Mouse (Mus musculus): ENCODE data around the gene Dna2. TPM values are rescaled to one million over a fixed set of nuclear protein-coding genes. Genes with fewer than 3 reads are reported as not detected.

Dna2 gene
- polyA plus RNA-seq, 1 experiment from 2014 or later = 21.0 TPM

DNA sequence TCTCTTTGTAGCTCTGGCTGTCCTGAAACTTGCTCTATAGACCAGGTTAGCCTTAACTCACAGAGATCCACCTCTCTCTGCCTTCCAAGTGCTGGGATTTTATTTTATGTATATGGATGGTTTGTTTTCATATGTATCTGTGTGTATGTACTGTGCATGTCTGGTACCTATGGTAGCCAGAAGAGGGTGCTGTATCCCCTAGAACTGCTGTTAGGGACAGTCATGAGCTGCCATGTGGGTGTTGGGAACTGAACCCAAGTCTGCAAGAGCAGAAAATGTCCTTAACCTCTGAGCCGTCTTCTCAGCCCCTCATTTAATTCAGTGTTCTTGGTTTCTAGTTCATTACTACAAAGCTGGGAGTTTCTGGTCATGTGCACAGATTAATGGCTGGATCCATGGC is 14.4 kb upstream of the Dna2 start:
- no peak overlapping the region for H3K27ac ChIP-seq
- 94% methylated on average over 1 of the region's 1 CpGs for WGBS

DNA sequence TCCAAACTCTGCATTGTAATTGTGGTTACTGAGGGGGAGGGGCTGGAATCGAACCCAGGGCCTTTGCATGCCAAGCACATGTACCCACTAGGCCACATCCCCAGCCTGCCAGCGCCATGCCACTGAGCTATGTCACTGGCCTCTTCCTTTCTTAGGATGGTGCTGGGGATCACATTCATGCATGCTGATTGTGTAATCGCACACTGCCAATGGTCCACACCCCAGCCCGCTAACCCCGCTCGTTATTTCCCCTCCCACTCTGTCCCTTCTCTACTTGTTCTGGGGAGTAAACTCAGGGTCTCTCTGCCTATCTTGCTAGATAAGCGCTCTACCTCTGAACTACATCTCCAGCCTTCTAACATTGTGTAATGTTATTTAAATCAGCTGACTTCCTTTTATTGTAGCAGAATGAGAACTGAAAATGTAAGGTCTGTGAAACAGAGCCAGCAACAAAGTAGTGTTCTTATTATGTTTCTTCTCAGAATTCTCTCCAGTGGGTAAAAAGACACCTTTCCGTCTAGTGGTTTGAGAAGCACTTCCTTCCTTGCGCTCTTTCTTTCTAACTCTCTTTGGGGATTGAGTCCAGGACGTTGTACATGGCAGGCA is 1.7 kb upstream of the Dna2 start:
- WGBS = 88% methylated on average over 10 of the region's 10 CpGs

More for the DNA sequence above, 14.4 kb upstream of the Dna2 start:
- Histone ChIP-seq H3K27me3 (ENCODE audit: insufficient read depth, poor library complexity, severe bottlenecking) (no peaks in the 10 kb centered on the region), H3K36me3 (peaks cover 71% of the 10 kb centered on the region), H3K4me1 (replicated peaks) (no peaks in the 10 kb centered on the region), H3K4me3 (no peak overlapping the region), H3K9me3 (no peaks in the 10 kb centered on the region)
- DNase-seq (ENCODE audit: low spot score) = no peak

DNA sequence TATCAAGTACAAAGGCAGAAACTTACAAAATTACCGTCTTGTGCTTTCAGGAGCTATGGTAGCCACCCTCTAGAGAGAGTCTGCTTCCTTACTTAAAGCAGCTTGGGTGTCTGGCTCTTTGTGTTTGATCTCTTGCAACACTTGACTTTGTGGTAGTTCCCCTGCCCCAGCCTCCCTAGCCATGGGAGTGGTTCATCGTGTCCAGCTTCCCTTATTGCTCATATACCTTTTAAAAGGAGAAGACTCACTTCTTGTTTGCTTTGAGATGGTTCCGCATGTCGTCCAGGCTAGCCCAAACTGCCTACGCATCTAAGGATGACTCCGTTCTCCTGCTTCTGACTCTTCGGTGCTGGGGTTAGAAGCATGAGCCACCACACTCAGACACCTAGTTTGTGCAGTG is 1.7 kb downstream of the Dna2 start:
- Histone ChIP-seq H3K9me3 (no peaks in the 10 kb centered on the region), H3K4me1 (replicated peaks) (peaks cover 14% of the 10 kb centered on the region), H3K27ac (no peak overlapping the region), H3K27me3 (ENCODE audit: insufficient read depth, poor library complexity, severe bottlenecking) (no peaks in the 10 kb centered on the region), H3K36me3 (peaks cover 65% of the 10 kb centered on the region), H3K4me3 (no peak overlapping the region)
- no peak for DNase-seq (ENCODE audit: low spot score)
- WGBS = 97% methylated on average over 7 of the region's 7 CpGs

More for the DNA sequence above, 1.7 kb upstream of the Dna2 start:
- Histone ChIP-seq H3K27ac (no peak overlapping the region), H3K36me3 (peaks cover 58% of the 10 kb centered on the region), H3K4me1 (replicated peaks) (peaks cover 14% of the 10 kb centered on the region), H3K27me3 (ENCODE audit: insufficient read depth, poor library complexity, severe bottlenecking) (no peaks in the 10 kb centered on the region), H3K9me3 (no peaks in the 10 kb centered on the region), H3K4me3 (no peak overlapping the region)
- no peak for DNase-seq (ENCODE audit: low spot score)

DNA sequence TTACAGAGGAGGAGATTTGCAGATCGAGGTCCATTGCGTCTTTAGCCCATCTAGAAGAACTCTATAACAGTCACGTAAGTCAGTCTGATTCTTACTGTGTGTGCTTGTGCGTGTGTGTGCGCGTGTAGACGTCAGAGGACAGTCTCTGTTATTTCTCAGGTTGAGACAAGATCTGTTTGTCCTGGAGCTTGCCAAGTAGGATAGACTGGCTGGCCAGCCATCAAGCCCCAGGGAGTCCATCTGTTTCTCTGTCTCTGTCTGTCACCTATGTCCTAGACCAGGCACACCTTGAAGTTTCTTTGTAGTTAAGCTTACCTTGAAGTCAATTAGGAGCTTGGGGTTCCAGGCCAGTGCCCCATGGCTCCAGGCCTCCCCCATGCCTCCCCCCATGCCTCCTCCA is 17.1 kb downstream of the Dna2 start:
- WGBS = 96% methylated on average over 7 of the region's 7 CpGs
- Histone ChIP-seq H3K36me3 (peaks cover 97% of the 10 kb centered on the region), H3K27ac (no peak overlapping the region), H3K9me3 (no peaks in the 10 kb centered on the region), H3K27me3 (ENCODE audit: insufficient read depth, poor library complexity, severe bottlenecking) (no peaks in the 10 kb centered on the region), H3K4me1 (replicated peaks) (no peaks in the 10 kb centered on the region), H3K4me3 (no peak overlapping the region)
- DNase-seq (ENCODE audit: low spot score) = no peak

DNA sequence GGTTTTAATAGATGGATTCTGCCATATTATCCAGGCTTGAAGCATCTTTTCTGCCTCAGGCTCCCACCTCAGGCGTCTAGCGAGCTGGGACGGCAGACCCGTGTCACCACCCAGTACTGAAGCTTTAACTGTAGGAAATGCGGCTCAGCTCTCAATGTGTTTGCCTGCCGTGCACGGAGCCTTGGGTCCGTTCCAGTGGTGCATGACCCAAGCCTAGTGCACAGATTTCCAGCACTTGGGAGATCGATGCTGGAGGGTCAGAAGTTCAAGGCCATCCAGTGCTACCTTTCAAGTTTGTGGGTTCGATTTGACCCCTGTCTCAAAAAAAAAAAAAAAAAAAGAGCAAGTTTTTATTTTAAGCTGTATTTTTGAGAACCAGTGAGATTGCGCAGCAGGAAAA is 19.0 kb downstream of the Dna2 start:
- H3K4me3 ChIP-seq = no peak overlapping the region
- no peaks in the 10 kb centered on the region for H3K9me3 ChIP-seq
- no peaks in the 10 kb centered on the region for H3K4me1 ChIP-seq (replicated peaks)
- H3K36me3 ChIP-seq = peaks cover 97% of the 10 kb centered on the region
- no peak for DNase-seq (ENCODE audit: low spot score)
- no peak overlapping the region for H3K27ac ChIP-seq
- 94% methylated on average over 11 of the region's 11 CpGs for WGBS
- no peaks in the 10 kb centered on the region for H3K27me3 ChIP-seq (ENCODE audit: insufficient read depth, poor library complexity, severe bottlenecking)

DNA sequence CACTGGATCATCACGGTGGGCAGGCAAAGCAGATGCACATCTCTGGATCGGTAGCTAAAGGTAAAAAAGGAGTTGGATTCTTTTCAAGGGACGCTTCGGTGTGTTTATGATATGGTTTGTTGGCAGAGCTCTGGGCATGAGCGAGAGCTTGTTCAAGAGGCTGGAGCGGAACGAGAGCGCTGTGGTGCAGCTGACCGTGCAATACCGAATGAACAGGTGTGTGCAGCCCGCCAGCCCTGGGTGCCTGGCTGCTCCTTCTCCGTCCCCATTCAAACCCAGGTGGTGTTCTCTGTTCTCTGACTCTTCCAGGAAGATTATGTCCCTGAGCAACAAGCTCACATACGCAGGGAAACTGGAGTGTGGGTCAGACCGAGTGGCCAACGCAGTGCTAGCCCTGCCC is 19.5 kb downstream of the Dna2 start:
- no peaks in the 10 kb centered on the region for H3K9me3 ChIP-seq
- 0 out of 2 replicates have a peak, but pooled peaks cover 1% of the 10 kb centered on the region for H3K4me1 ChIP-seq (replicated peaks)
- H3K36me3 ChIP-seq = peaks cover 97% of the 10 kb centered on the region
- H3K27ac ChIP-seq = no peak overlapping the region
- no peaks in the 10 kb centered on the region for H3K27me3 ChIP-seq (ENCODE audit: insufficient read depth, poor library complexity, severe bottlenecking)
- 93% methylated on average over 15 of the region's 15 CpGs for WGBS
- DNase-seq (ENCODE audit: low spot score) = no peak
- no peak overlapping the region for H3K4me3 ChIP-seq

DNA sequence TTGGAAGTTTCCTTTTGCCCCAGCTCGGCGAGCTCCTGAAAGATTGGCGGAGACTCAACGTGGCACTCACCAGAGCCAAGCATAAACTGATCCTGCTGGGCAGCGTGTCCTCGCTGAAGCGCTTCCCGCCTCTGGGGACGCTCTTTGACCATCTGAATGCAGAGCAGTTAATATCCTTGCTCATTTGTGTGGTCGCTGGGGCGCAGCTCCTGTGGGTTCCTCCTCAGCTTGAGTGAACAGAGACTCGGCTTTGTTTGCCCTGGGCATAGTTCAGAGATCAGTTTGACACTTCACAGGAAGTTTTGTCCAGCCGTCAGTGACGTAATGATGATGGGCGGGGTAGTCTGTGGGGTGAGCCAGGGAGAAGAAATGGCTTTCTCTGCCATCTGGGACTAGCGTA is 25.0 kb downstream of the Dna2 start:
- Histone ChIP-seq H3K36me3 (peaks cover 78% of the 10 kb centered on the region), H3K27ac (no peak overlapping the region), H3K9me3 (no peaks in the 10 kb centered on the region), H3K4me3 (no peak overlapping the region), H3K4me1 (replicated peaks) (0 out of 2 replicates have a peak, but pooled peaks cover 3% of the 10 kb centered on the region), H3K27me3 (ENCODE audit: insufficient read depth, poor library complexity, severe bottlenecking) (no peaks in the 10 kb centered on the region)
- peak; percentile 20 for DNase-seq (ENCODE audit: low spot score)
- 63% methylated on average over 16 of the region's 16 CpGs for WGBS

DNA sequence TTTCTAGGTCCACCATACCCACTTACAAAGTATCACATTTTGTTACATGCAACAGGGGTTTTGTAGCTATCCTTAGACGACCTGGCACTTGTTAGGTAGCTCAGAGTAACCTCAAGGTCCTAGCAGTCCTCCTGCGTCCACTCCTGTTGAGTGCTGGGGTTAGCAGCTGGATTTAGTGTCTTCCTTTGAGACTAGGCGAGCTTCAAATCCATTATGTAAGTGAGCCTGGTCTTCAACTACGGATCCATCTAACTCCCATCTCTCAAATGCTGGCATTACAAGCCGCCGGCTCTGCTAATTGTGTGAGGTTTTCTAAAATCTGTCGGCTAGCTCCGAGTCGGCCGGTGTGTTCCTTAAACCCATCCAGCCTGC is 32.8 kb downstream of the Dna2 start:
- Histone ChIP-seq H3K9me3 (no peaks in the 10 kb centered on the region), H3K36me3 (peaks cover 38% of the 10 kb centered on the region), H3K4me3 (peak overlapping the region; percentile 84), H3K4me1 (replicated peaks) (peaks cover 10% of the 10 kb centered on the region), H3K27me3 (ENCODE audit: insufficient read depth, poor library complexity, severe bottlenecking) (no peaks in the 10 kb centered on the region), H3K27ac (peak overlapping the region; percentile 95)
- no peak for DNase-seq (ENCODE audit: low spot score)
- WGBS = 8% methylated on average over 10 of the region's 10 CpGs

DNA sequence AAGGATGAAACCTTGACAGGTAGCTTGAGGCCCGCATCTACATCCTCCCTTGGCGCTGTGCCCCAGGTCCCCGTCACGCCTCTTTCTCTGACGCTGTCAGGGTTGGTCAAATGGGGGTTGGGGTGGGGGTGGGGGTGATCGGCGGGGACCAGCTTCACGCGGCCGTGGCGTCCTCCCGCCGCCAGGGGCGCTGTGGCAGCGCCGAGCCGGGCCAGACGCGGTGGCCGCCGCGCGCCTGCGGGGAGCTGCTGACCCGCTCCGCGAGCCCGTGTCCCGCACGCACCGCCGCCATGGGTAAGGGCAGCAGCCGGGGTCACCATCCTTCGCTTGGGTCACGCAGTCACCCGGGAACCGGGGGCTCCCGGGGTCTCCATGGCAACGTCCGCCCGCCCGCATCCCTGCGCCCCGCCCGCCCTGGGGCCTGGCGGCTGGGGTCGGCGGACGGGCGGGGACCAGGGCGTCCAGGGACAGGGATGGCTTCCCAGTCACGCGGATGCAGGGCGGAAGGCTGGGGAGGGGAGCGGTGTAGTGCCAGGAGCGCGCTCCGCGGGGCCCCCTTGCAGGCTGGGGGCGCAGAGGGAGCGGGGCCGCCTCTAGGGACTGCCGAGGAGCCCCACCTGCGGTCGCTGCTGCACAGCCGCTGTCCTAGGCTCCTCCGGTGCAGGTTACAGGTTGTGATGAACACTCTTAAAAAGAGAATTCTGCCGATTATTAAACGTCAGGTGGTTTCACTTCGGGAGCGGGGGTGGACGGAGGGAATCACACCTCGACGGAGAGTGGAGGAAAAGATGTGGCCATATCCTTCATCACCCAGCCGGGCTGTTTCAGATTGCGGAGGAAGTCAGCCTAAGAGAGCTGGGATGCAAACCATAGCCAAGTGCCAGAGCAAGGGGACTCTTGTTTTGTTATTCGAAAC is 33.5 kb downstream of the Dna2 start, which contains the start of gene Rufy2:
Gene Rufy2 (plus strand): TSS at position 185 of the 916 bp plus-strand sequence.
- Histone ChIP-seq H3K4me1 (replicated peaks) (peaks cover 10% of the 10 kb centered on the region), H3K27ac (peak within 1 kb of the TSS; percentile 95), H3K4me3 (peak within 1 kb of the TSS; percentile 84), H3K36me3 (peaks cover 41% of the 10 kb centered on the region), H3K27me3 (ENCODE audit: insufficient read depth, poor library complexity, severe bottlenecking) (no peaks in the 10 kb centered on the region), H3K9me3 (no peaks in the 10 kb centered on the region)
- WGBS = under 1% methylated on average over 77 of the region's 77 CpGs
- DNase-seq (ENCODE audit: low spot score) = peak; percentile 89

DNA sequence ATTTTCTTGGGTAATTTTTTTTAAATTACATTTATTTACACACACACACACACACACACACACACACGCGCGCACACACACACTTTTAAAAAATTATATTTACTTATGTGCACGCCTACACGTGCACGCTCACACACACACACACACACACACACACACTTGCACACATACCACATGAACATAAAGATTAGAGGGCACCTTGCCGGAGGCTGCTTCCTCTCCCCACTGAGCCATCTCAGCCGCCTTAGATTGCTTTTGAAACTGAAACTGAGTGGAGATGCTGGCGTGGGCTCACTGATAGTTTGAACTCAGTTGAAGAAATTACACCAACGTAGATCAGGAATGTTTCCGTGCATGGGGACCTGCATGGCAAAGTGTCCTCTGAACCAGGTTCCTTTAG is 37.2 kb downstream of the Dna2 start:
- Histone ChIP-seq H3K36me3 (peaks cover 69% of the 10 kb centered on the region), H3K4me3 (no peak overlapping the region), H3K9me3 (no peaks in the 10 kb centered on the region), H3K27ac (no peak overlapping the region), H3K27me3 (ENCODE audit: insufficient read depth, poor library complexity, severe bottlenecking) (no peaks in the 10 kb centered on the region), H3K4me1 (replicated peaks) (peaks cover 10% of the 10 kb centered on the region)
- no peak for DNase-seq (ENCODE audit: low spot score)
- WGBS = 97% methylated on average over 11 of the region's 11 CpGs

DNA sequence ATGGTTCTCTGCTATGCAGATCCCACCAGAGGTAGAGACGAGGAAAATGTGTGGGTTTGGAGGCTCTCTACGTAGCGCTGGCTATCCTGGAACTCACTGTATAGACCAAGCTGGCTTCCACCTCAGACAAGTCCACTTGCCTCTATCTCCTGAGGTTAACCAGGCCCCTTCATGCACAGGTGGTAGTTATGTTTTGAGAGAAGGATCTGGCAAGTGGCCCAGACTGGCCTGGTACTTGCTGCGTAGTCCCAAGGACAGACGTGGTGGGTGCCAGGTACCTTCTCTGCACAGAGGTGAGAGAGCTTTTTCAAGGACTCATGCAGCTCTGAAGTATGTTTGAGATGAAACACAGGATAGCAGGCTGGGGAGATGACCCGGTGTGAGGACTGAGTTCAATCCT is 37.7 kb downstream of the Dna2 start:
- H3K36me3 ChIP-seq = peaks cover 73% of the 10 kb centered on the region

DNA sequence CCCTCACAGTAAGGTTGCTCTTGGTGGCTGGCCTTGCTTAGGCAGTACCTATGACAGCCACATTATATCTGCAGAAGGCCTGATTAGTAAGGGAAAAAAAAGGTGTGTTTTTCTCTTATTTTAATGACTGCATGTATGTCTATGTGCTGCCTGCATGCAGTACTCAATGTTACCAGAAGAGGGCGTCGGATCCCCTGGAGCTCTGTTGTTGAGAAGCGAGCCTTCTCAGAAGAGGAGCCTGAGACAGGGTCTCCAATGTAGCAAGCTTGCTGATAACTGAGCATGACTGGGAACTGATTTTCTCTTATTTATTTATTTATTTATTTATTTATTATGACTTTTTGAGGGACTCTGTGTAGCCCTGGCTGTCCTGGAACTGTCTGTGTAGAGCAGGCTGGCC is 40.5 kb downstream of the Dna2 start:
- peak; percentile 57 for DNase-seq (ENCODE audit: low spot score)
- Histone ChIP-seq H3K36me3 (peaks cover 98% of the 10 kb centered on the region), H3K9me3 (no peaks in the 10 kb centered on the region), H3K4me1 (replicated peaks) (no peaks in the 10 kb centered on the region; the same call in 1 of the 2 replicates), H3K27me3 (ENCODE audit: insufficient read depth, poor library complexity, severe bottlenecking) (no peaks in the 10 kb centered on the region), H3K27ac (no peak overlapping the region), H3K4me3 (no peak overlapping the region)
- 28% methylated on average over 3 of the region's 3 CpGs for WGBS

More for the DNA sequence above, 37.7 kb downstream of the Dna2 start:
- DNase-seq (ENCODE audit: low spot score) = no peak
- Histone ChIP-seq H3K4me3 (no peak overlapping the region), H3K9me3 (no peaks in the 10 kb centered on the region), H3K27ac (no peak overlapping the region), H3K27me3 (ENCODE audit: insufficient read depth, poor library complexity, severe bottlenecking) (no peaks in the 10 kb centered on the region), H3K4me1 (replicated peaks) (peaks cover 9% of the 10 kb centered on the region)
- 95% methylated on average over 6 of the region's 6 CpGs for WGBS

DNA sequence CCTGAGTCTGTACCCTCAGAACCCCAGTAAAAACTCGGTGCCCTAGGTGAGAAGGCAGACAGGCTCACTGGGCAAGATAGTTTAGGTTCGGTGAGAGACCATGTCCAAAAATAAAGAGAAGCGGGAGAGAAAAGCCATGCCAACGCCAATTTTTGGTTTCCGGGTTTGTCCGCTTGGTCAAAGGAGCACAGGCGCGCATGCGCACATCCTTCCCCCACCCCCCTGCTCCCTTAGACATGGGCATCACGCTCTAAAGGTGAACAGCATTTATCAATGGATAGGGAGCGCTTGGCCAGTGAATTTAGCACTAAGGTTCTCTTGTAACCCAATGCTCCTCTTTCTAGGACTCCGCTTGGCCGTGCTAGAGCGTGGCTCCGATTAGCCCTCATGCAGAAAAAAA is 43.8 kb downstream of the Dna2 start:
- Histone ChIP-seq H3K27ac (no peak overlapping the region), H3K9me3 (no peaks in the 10 kb centered on the region), H3K4me3 (no peak overlapping the region), H3K36me3 (peaks cover 98% of the 10 kb centered on the region), H3K4me1 (replicated peaks) (no peaks in the 10 kb centered on the region; the same call in 1 of the 2 replicates), H3K27me3 (ENCODE audit: insufficient read depth, poor library complexity, severe bottlenecking) (no peaks in the 10 kb centered on the region)
- 92% methylated on average over 15 of the region's 15 CpGs for WGBS
- no peak for DNase-seq (ENCODE audit: low spot score)

Measured in hindbrain, embryonic 10.5 days (tissue).